ENCODE assay signal across 10 mouse cellular contexts in genomic region chr17:13199880-13200409, GRCm38 (mm10). TPM values are rescaled to one million over a fixed set of nuclear protein-coding genes. Genes with fewer than 3 reads are reported as not detected.
DNase-seq lines count a peak whose midpoint lies in the region; ATAC-seq lines count a peak whose summit lies in the region.
"Not testable (repeated sequence)": the region's sequence is repeated elsewhere in the genome, so short reads cannot be mapped to it uniquely, and the experiment has no call there.
"Had no signal": no experiment of that assay in that cellular context is flagged by ENCODE, and none has a peak within 500 bp of the region (broad histone marks: within the 10 kb centered on the region; RNA-seq: fewer than 3 reads in every experiment).

No protein-coding gene starts in this region.

- H3K36me3 ChIP-seq in embryonic facial prominence, embryonic 13.5 days; hindbrain, embryonic 14.5 days (replicated peaks; ENCODE audit: control insufficient read depth, insufficient read depth); liver, embryonic 11.5 days (ENCODE audit: control insufficient read depth, insufficient read depth, low read length); midbrain, embryonic 12.5 days: not testable (repeated sequence)

- not testable (repeated sequence) for H3K4me2 ChIP-seq in embryonic facial prominence, embryonic 13.5 days; hindbrain, embryonic 14.5 days (replicated peaks); liver, embryonic 11.5 days; midbrain, embryonic 12.5 days (replicated peaks)

- H3K27ac ChIP-seq in embryonic facial prominence, embryonic 13.5 days; hindbrain, embryonic 14.5 days; liver, embryonic 11.5 days (ENCODE audit: low read depth, low read length); midbrain, embryonic 12.5 days (replicated peaks): not testable (repeated sequence)

- 78% methylated on average over 8 of the region's 9 CpGs for WGBS in embryonic facial prominence, embryonic 13.5 days
- WGBS in hindbrain, embryonic 14.5 days, result 79% methylated on average over 8 of the region's 9 CpGs
- 81% methylated on average over 8 of the region's 9 CpGs for WGBS in liver, embryonic 11.5 days
- 83% methylated on average over 8 of the region's 9 CpGs for WGBS in midbrain, embryonic 12.5 days

- H3K9ac ChIP-seq in embryonic facial prominence, embryonic 13.5 days; hindbrain, embryonic 14.5 days; liver, embryonic 11.5 days (ENCODE audit: low read depth, low read length); midbrain, embryonic 12.5 days (replicated peaks): not testable (repeated sequence)

- ATAC-seq in embryonic facial prominence, embryonic 13.5 days (ENCODE audit: insufficient number of reproducible peaks, insufficient read depth, low FRiP score, low TSS enrichment, low read depth), result peak; percentile 50; the same call in 1 of the 2 replicates
- ATAC-seq in hindbrain, embryonic 14.5 days (ENCODE audit: low FRiP score), result peak; percentile 57; the same call in 1 of the 2 replicates
- peak; percentile 29; the same call in 1 of the 2 replicates for ATAC-seq in liver, embryonic 11.5 days (replicated peaks; ENCODE audit: low FRiP score)
- ATAC-seq in midbrain, embryonic 12.5 days (ENCODE audit: low FRiP score, low read depth), result peak; percentile 52

- not testable (repeated sequence) for H3K4me1 ChIP-seq in embryonic facial prominence, embryonic 13.5 days; hindbrain, embryonic 14.5 days (replicated peaks; ENCODE audit: control insufficient read depth, insufficient read depth, low read length); liver, embryonic 11.5 days (replicated peaks; ENCODE audit: control insufficient read depth, insufficient read depth, low read length); midbrain, embryonic 12.5 days

- not testable (repeated sequence) for H3K27me3 ChIP-seq in embryonic facial prominence, embryonic 13.5 days; hindbrain, embryonic 14.5 days (ENCODE audit: control insufficient read depth, insufficient read depth, low read length); liver, embryonic 11.5 days (replicated peaks; ENCODE audit: control insufficient read depth, insufficient read depth, low read length); midbrain, embryonic 12.5 days

- not testable (repeated sequence) for H3K4me3 ChIP-seq in embryonic facial prominence, embryonic 13.5 days; hindbrain, embryonic 14.5 days (replicated peaks; ENCODE audit: low read length); liver, embryonic 11.5 days (ENCODE audit: low read depth, low read length); midbrain, embryonic 12.5 days

- DNase-seq in heart, adult 11 months, result peak; percentile 85
- peak; percentile 51 for DNase-seq in hindbrain, embryonic 14.5 days (ENCODE audit: low spot score)
- DNase-seq in kidney, postnatal 10 days, result peak; percentile 29
- not testable (repeated sequence) for DNase-seq in liver, embryonic 11.5 days (ENCODE audit: low spot score)
- DNase-seq in right cerebral cortex, postnatal 10 days (ENCODE audit: low spot score in 2 of 2), result peak; percentile 65 to 72

- H3K9me3 ChIP-seq in embryonic facial prominence, embryonic 13.5 days, result peaks cover 37% of the 10 kb centered on the region
- peaks cover 41% of the 10 kb centered on the region for H3K9me3 ChIP-seq in hindbrain, embryonic 14.5 days (ENCODE audit: control insufficient read depth, low read length)
- H3K9me3 ChIP-seq in liver, embryonic 11.5 days (ENCODE audit: control insufficient read depth, low read length), result peaks cover 26% of the 10 kb centered on the region
- H3K9me3 ChIP-seq in midbrain, embryonic 12.5 days, result peaks cover 45% of the 10 kb centered on the region

RNA-seq across cellular contexts. Expression of gene Smok2a, which starts 21.0 kb away (rescaled TPM):
- polyA plus RNA-seq in embryonic facial prominence, embryonic 13.5 days (2015; fragmentation: Nextera tagmentation; extraction: Ambion mirVana), result not detected in 2 replicates
- polyA plus RNA-seq in hindbrain, embryonic 14.5 days (2014; fragmentation: Nextera tagmentation; extraction: Ambion mirVana), result not detected in 2 replicates
- polyA plus RNA-seq in liver, embryonic 11.5 days (2014; fragmentation: Nextera tagmentation; extraction: Ambion mirVana), result not detected in 2 replicates
- not detected in 2 replicates for polyA plus RNA-seq in midbrain, embryonic 12.5 days (2016; fragmentation: Nextera tagmentation; extraction: Ambion mirVana)
- polyA plus RNA-seq: gonadal fat pad, adult 2 months; liver, embryonic 14.5 days; myocyte had no signal

RNA-seq across cellular contexts. Expression of gene Smok2b, which starts 30.1 kb away (rescaled TPM):
- polyA plus RNA-seq in embryonic facial prominence, embryonic 13.5 days (2015; fragmentation: Nextera tagmentation; extraction: Ambion mirVana), result not detected in 2 replicates
- not detected in 2 replicates for polyA plus RNA-seq in hindbrain, embryonic 14.5 days (2014; fragmentation: Nextera tagmentation; extraction: Ambion mirVana)
- not detected in 2 replicates for polyA plus RNA-seq in liver, embryonic 11.5 days (2014; fragmentation: Nextera tagmentation; extraction: Ambion mirVana)
- not detected in 2 replicates for polyA plus RNA-seq in midbrain, embryonic 12.5 days (2016; fragmentation: Nextera tagmentation; extraction: Ambion mirVana)
- polyA plus RNA-seq: gonadal fat pad, adult 2 months; liver, embryonic 14.5 days; myocyte had no signal
